Mouse (Mus musculus) megakaryocyte, embryonic 14.5 days (primary cell): ENCODE measurements around the gene Fbh1.

Experiments used
- FLI1 ChIP-seq: IDR thresholded peaks from 2 replicates; pipeline ENCODE4 v1.6.1; 2012; ENCODE audit warnings: low read length, inconsistent platforms, mixed read lengths
- GATA1 ChIP-seq: IDR thresholded peaks from 3 replicates; pipeline ENCODE4 v1.6.1; 2012; ENCODE audit warnings: mixed read lengths, low read length, inconsistent platforms, borderline replicate concordance

GRCm38 (mm10) chr2:11735853-11736252, 41.5 kb downstream of the Fbh1 start:
- TF ChIP-seq GATA1 (no peak), FLI1 (no peak)
